Mouse (Mus musculus) limb, embryonic 10.5 days (tissue): ENCODE results near the gene Ibsp. TPM values are rescaled to one million over a fixed set of nuclear protein-coding genes. Genes with fewer than 3 reads are reported as not detected.

Experiments used
- DNase-seq: peaks from one replicate; pipeline ENCODE4 v3.0.0-alpha.2; 2017; ENCODE audit warnings: low spot score
- H3K27ac ChIP-seq: fragments of 300-500 bp; sonication (generic); 2 replicates; pipeline ENCODE4 v1.5.1; 2016; ENCODE audit warnings: mild to moderate bottlenecking
- H3K27me3 ChIP-seq: fragments of 300-500 bp; sonication (generic); 2 replicates; pipeline ENCODE4 v1.6.1; 2016; ENCODE audit warnings: low read depth, mild to moderate bottlenecking; ENCODE audit not compliant: poor library complexity, severe bottlenecking
- H3K36me3 ChIP-seq: fragments of 300-500 bp; sonication (generic); 2 replicates; pipeline ENCODE4 v1.6.1; 2016; ENCODE audit warnings: mild to moderate bottlenecking, moderate library complexity
- H3K4me1 ChIP-seq: fragments of 300-500 bp; sonication (generic); 2 replicates; pipeline ENCODE4 v1.6.1; 2016
- H3K4me3 ChIP-seq: fragments of 300-500 bp; sonication (generic); 2 replicates; pipeline ENCODE4 v1.5.1; 2016; ENCODE audit warnings: mild to moderate bottlenecking, moderate library complexity
- H3K9me3 ChIP-seq: fragments of 300-500 bp; sonication (generic); replicated peaks from 2 replicates; pipeline ENCODE4 v1.6.1; 2016; ENCODE audit warnings: mild to moderate bottlenecking
- WGBS: fragments of 180-500 bp; shearing (Covaris S2); methylation state at CpG from one replicate; pipeline ENCODE4 v1.1.7; 2016; 5-methylcytosine and 5-hydroxymethylcytosine counted together
- microRNA-seq: library from miRNA; unstranded; fragments of <30 nt; microRNA quantifications from one replicate; pipeline ENCODE4, GENCODE M21; 2017
- polyA plus RNA-seq: library from polyadenylated mRNA; unstranded; fragments of >200 nt; fragmentation: Nextera tagmentation; extraction: Ambion mirVana; gene quantifications from 2 replicates; pipeline ENCODE4 v1.2.1, GENCODE M21; 2016

Ibsp gene
- polyA plus RNA-seq, 1 experiment from 2014 or later, result not detected

DNA sequence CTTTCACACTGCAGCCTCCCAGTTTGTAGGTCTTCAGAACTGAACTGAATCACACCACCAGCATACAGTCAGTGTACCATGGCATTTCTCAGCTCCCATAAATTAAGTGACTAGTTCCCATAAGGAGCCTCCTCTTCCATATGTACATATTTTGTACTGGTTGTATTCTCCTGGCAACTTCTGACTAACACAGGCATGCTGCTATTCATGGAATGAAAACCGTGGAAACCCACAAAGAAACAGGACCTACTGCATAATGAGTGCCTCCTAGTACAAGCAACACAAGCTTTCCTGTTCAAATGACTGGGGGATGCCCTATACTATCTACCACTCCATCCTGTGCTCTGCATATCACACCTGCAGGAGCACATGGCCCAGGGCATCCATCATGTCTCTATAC, 52.1 kb downstream of the Ibsp start:
- WGBS, result 76% methylated on average over 1 of the region's 1 CpGs
- Histone ChIP-seq H3K4me3 (no peak overlapping the region), H3K27ac (no peak overlapping the region), H3K9me3 (no peaks in the 10 kb centered on the region), H3K36me3 (no peaks in the 10 kb centered on the region), H3K27me3 (no peaks in the 10 kb centered on the region), H3K4me1 (peaks cover 6% of the 10 kb centered on the region; the same call in 1 of the 2 replicates)
- DNase-seq, result no peak

DNA sequence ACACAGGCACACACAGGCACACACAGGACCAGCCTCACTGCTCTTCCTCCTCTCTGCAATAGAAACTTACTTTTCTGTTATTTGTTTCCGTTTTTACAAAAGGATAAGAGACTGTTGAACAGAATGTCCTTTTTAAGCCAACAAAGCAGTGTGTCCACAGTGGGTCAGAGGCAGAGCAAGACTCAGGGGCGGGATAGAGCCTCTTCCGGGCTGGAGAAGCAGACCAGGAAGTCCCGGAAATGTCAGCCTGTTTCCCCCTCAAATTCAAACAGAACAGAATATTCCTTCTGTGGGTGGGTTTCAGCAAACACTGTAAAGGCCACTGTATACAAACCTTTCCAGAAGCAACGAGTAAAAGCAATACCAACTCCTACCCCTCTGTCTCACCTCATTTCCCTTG, 52.9 kb downstream of the Ibsp start:
- H3K4me3 ChIP-seq, result no peak overlapping the region
- WGBS, result 76% methylated on average over 5 of the region's 5 CpGs
- H3K4me1 ChIP-seq, result peaks cover 6% of the 10 kb centered on the region; the same call in 1 of the 2 replicates
- no peak for DNase-seq
- H3K27me3 ChIP-seq, result no peaks in the 10 kb centered on the region
- H3K27ac ChIP-seq, result no peak overlapping the region
- H3K36me3 ChIP-seq, result no peaks in the 10 kb centered on the region
- no peaks in the 10 kb centered on the region for H3K9me3 ChIP-seq

DNA sequence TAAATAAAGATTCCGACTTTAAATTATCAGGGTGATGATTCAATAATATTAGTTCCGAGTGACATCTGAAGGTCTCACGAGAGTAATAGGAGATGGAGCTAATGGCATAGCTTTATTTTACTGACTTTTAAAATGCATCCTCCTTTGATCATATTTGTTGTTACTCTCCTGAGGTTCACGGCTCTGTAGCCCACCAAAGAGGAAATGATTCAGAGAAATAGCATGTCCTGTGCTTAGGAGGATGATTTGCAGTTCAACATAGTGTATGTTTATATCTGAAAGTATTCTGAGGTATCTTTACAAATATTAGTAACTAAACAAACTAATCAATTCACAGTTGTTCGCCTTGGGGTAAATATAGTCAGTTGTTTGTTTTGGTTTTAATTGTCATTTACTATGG, 58.6 kb downstream of the Ibsp start:
- H3K27ac ChIP-seq, result no peak overlapping the region
- no peaks in the 10 kb centered on the region for H3K36me3 ChIP-seq
- peaks cover 19% of the 10 kb centered on the region for H3K4me1 ChIP-seq
- WGBS, result 76% methylated on average over 5 of the region's 5 CpGs
- no peaks in the 10 kb centered on the region for H3K27me3 ChIP-seq
- no peaks in the 10 kb centered on the region for H3K9me3 ChIP-seq
- DNase-seq, result no peak
- no peak overlapping the region for H3K4me3 ChIP-seq

DNA sequence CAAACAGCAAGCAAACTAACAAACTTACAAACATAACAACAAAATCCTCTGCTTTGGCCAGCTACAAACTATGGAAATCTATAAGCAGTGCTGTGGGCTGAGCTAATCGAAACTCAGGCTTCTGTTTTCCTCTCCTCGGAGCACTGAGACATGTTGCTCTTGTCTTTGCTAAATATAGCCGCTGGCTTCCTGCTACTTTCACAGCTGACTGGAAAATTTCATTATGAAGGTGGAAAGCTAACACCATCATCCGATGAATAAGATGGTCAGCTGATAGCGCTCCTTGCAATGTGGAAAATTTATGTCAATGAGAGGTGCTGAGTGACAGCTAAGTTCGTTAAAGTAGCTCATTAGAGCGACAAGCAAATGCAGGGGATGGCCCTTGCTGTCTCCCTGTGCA, 59.6 kb downstream of the Ibsp start:
- Histone ChIP-seq H3K4me1 (peaks cover 19% of the 10 kb centered on the region), H3K27ac (0 out of 2 replicates have a peak overlapping the region, but pooled peaks have one; percentile 11), H3K9me3 (no peaks in the 10 kb centered on the region), H3K27me3 (no peaks in the 10 kb centered on the region), H3K4me3 (no peak overlapping the region), H3K36me3 (no peaks in the 10 kb centered on the region)
- no peak for DNase-seq
- WGBS, result 53% methylated on average over 7 of the region's 7 CpGs

DNA sequence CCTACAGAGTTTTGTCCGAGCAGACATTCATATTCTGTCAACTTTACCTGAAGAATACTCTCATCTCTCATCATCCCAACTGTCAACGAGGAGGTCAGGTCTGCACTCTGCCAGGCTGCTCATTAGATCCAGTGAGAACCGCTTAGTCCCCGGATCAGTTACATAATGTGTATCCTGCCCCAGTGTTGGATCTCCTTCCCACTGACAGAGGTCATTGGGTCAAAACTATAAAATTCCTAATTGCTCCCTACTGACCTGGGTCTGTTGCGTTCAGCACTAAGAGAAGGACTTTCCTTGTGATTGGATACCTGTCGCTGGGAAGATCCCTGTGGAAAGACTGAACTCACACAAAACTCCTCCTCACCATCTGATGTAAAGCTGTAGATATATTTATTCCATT, 60.3 kb downstream of the Ibsp start:
- Histone ChIP-seq H3K27me3 (no peaks in the 10 kb centered on the region), H3K4me3 (no peak overlapping the region), H3K36me3 (no peaks in the 10 kb centered on the region), H3K27ac (no peak overlapping the region), H3K4me1 (peaks cover 19% of the 10 kb centered on the region), H3K9me3 (no peaks in the 10 kb centered on the region)
- DNase-seq, result no peak
- 19% methylated on average over 6 of the region's 6 CpGs for WGBS

Small RNAs within 50 kb of the gene (microRNA-seq; reads per million reads assigned to microRNA genes)
- not detected for gene Gm23616

Other genes with a start within 250 kb of the Ibsp start
- gene Gm17660, start 221.6 kb upstream of the Ibsp start, polyA plus RNA-seq, result not detected in 2 replicates
- gene Sparcl1, start 185.4 kb upstream of the Ibsp start, polyA plus RNA-seq, result 9.4 and 17.1 TPM in 2 replicates
- not detected in 2 replicates for gene Dspp, start 128.5 kb upstream of the Ibsp start, polyA plus RNA-seq
- not detected in 2 replicates for gene Dmp1, start 96.6 kb upstream of the Ibsp start, polyA plus RNA-seq
- gene Mepe, start 26.2 kb downstream of the Ibsp start, polyA plus RNA-seq, result not detected in 2 replicates
- 2.0 and 6.4 TPM in 2 replicates for gene Spp1, start 135.9 kb downstream of the Ibsp start, polyA plus RNA-seq
- gene Pkd2, start 160.3 kb downstream of the Ibsp start, polyA plus RNA-seq, result 12.3 and 16.3 TPM in 2 replicates
- gene BC005561, start 209.2 kb downstream of the Ibsp start, polyA plus RNA-seq, result 12.1 and 14.6 TPM in 2 replicates